Comparison of ENCODE assay signal across 8 mouse cellular contexts in genomic region chr9:43745951-43746703, GRCm38 (mm10). TPM values are rescaled to one million over a fixed set of nuclear protein-coding genes. Genes with fewer than 3 reads are reported as not detected.
DNase-seq lines count a peak whose midpoint lies in the region; ATAC-seq and TF ChIP-seq lines count a peak whose summit lies in the region.

No protein-coding gene starts in this region.

- no peaks in the 10 kb centered on the region for H3K36me3 ChIP-seq in thymus, adult 2 months (ENCODE audit: control insufficient read depth, insufficient read depth, low read length)
- no peaks in the 10 kb centered on the region for H3K36me3 ChIP-seq in liver, embryonic 13.5 days

- no peaks in the 10 kb centered on the region for H3K9me3 ChIP-seq in liver, embryonic 13.5 days (replicated peaks)

- no peak for TF ChIP-seq CTCF in cerebellum, adult 2 months (IDR thresholded peaks at IDR 0.05; ENCODE audit: borderline replicate concordance, insufficient read depth, low read depth, low read length)
- no peak for TF ChIP-seq CTCF in thymus, adult 2 months (IDR thresholded peaks at IDR 0.05; ENCODE audit: borderline replicate concordance, control insufficient read depth, extremely low read depth, insufficient read depth, low read length, poor library complexity)

- no peak for TF ChIP-seq POLR2A in cerebellum, adult 2 months (IDR thresholded peaks at IDR 0.05; ENCODE audit: borderline replicate concordance, insufficient read depth, low read length)
- TF ChIP-seq POLR2A in thymus, adult 2 months (IDR thresholded peaks at IDR 0.05; ENCODE audit: control insufficient read depth, extremely low read depth, insufficient read depth, low read length, poor library complexity) = no peak

- H3K4me1 ChIP-seq in cerebellum, adult 2 months (ENCODE audit: control insufficient read depth, insufficient read depth, low read length) = peaks cover 17% of the 10 kb centered on the region; the same call in 1 of the 2 replicates
- H3K4me1 ChIP-seq in thymus, adult 2 months (replicated peaks; ENCODE audit: control insufficient read depth, insufficient read depth, low read length) = peaks cover 10% of the 10 kb centered on the region; the same call in 1 of the 2 replicates
- peaks cover 26% of the 10 kb centered on the region for H3K4me1 ChIP-seq in liver, embryonic 13.5 days (replicated peaks)

- peak overlapping the region; percentile 72; the same call in 1 of the 2 replicates for H3K9ac ChIP-seq in liver, embryonic 13.5 days

- no peak overlapping the region for H3K27ac ChIP-seq in cerebellum, adult 2 months (ENCODE audit: insufficient read depth, low read length)
- no peak overlapping the region for H3K27ac ChIP-seq in thymus, adult 2 months (ENCODE audit: control insufficient read depth, insufficient read depth, low read length)
- H3K27ac ChIP-seq in liver, embryonic 13.5 days = no peak overlapping the region

- ATAC-seq in liver, embryonic 13.5 days (ENCODE audit: low read depth) = no peak
- no peak for ATAC-seq in megakaryocyte, adult 5-6 weeks (ENCODE audit: poor library complexity, severe bottlenecking)

- H3K27me3 ChIP-seq in cerebellum, adult 2 months (ENCODE audit: control insufficient read depth, insufficient read depth, low read length) = no peaks in the 10 kb centered on the region
- H3K27me3 ChIP-seq in thymus, adult 2 months (ENCODE audit: control insufficient read depth, insufficient read depth, low read length) = peaks cover 22% of the 10 kb centered on the region
- peaks cover 51% of the 10 kb centered on the region for H3K27me3 ChIP-seq in liver, embryonic 13.5 days

- 53% methylated on average over 13 of the region's 13 CpGs for WGBS in cerebellum, adult 2 months
- 64% methylated on average over 13 of the region's 13 CpGs for WGBS in thymus, adult 2 months
- WGBS in liver, embryonic 13.5 days (ENCODE audit: insufficient replicate concordance) = 11% methylated on average over 13 of the region's 13 CpGs

- peak overlapping the region; percentile 76 for H3K4me2 ChIP-seq in liver, embryonic 13.5 days

- peak in 1 of 2 experiments; percentile 51 for DNase-seq in cerebellum, adult 2 months
- DNase-seq in cerebellum, postnatal 4 days (ENCODE audit: low spot score in 2 of 2) = no peak
- DNase-seq in thymus, adult 2 months = no peak
- no peak for DNase-seq in thymus, postnatal 4 days
- no peak for DNase-seq in liver, embryonic 13.5 days
- no peak for DNase-seq in testis, postnatal 10 days (ENCODE audit: low spot score)
- DNase-seq in urinary bladder, adult 2 months (ENCODE audit: low spot score) = no peak

- peak overlapping the region; percentile 72 for H3K4me3 ChIP-seq in cerebellum, adult 2 months (replicated peaks; ENCODE audit: insufficient read depth, low read depth, low read length)
- peak overlapping the region; percentile 58 for H3K4me3 ChIP-seq in thymus, adult 2 months (ENCODE audit: control insufficient read depth, insufficient read depth, low read length)
- peak overlapping the region; percentile 65 for H3K4me3 ChIP-seq in liver, embryonic 13.5 days (replicated peaks)

RNA-seq across cellular contexts. Expression of gene Nectin1, which starts 2.3 kb away (rescaled TPM):
- polyA plus RNA-seq in cerebellum, adult 2 months (2012; rRNA removed) = 27.3 and 28.9 TPM in 2 replicates
- polyA plus RNA-seq in thymus, adult 2 months (2012; rRNA removed) = 23.3 and 28.9 TPM in 2 replicates
- polyA plus RNA-seq in liver, embryonic 13.5 days (2015; fragmentation: Nextera tagmentation; extraction: Ambion mirVana) = 1.2 and 1.3 TPM in 2 replicates
- total RNA-seq in megakaryocyte, adult 5-6 weeks (2015) = 7.5 and 9.7 TPM in 2 replicates
- 1.3 and 1.4 TPM in 2 replicates for total RNA-seq in megakaryocyte, adult 5-6 weeks (2017)
- polyA plus RNA-seq in urinary bladder, adult 2 months (2012; rRNA removed) = 13.8 and 28.1 TPM in 2 replicates
